Mouse (Mus musculus): ENCODE results near the gene Chst15. TPM values are rescaled to one million over a fixed set of nuclear protein-coding genes. Genes with fewer than 3 reads are reported as not detected.

Gene Chst15
- polyA plus RNA-seq, 1 experiment from 2014 or later, result 15.6 TPM

DNA sequence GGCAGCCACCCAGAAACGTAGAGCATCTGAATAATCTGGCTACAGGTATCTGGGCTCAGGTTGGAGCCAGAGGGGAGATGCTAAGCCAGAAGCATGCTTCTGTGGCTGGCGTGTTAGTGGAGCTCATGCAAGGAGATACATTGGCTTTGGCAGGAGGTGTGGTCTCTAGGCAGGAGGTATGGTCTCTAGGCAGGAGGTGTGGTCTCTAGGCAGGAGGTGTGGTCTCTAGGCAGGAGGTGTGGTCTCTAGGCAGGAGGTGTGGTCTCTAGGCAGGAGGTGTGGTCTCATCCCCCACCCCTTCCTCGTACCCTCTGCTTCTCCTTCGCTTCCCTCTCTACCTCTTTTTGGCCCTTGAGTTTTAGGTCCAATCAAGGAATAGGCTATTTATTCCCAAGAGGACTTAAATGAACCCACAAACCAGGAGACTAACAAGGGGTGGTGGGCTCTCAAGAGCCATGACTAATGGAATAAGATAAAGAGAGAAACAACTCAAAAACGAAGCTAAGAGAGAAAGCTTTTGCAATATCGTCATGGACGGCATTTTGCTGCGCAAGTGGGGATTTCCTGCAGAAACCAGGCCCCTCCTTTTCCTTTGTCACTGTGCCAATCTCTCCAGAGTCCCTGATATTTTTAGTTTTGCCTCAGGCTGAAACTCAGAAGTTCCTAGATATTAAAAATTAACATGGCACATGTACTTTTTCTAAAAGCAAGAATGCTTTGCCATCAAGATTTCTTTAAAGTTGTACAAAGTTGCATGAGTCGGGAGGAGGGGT, 30.4 kb upstream of the Chst15 start:
- ATAC-seq (ENCODE audit: low FRiP score), result no peak
- no peaks in the 10 kb centered on the region for H3K9me3 ChIP-seq
- WGBS, result 88% methylated on average over 9 of the region's 9 CpGs

DNA sequence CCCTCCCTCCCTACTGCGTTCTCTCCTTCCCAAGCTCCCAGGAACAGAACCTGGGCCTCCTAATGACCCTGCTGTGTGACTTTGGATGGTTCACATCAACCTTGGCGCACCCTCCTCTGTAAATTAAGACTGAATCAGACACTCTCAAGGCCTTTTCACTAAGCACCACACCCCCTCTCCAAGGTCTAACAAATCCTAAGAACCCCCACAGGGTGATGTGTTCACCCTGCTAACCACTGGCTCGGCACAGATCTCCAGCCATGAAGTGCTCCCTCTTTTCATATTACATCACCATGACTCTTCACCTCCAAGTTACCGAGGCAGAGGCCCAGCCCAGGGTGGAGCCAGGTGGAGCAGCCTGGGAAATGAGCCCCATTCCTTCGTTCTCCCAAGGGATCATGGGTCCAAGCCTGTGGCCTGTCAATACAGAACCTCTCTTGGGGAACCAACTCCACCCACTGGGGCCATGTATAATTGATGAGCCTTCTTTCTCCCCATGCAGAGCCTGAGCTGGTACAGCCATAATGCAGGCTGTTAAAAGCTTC, 28.6 kb upstream of the Chst15 start:
- H3K27me3 ChIP-seq, result no peaks in the 10 kb centered on the region

More for the DNA sequence above, 30.4 kb upstream of the Chst15 start:
- Histone ChIP-seq H3K9ac (no peak overlapping the region), H3K4me1 (peaks cover 9% of the 10 kb centered on the region), H3K4me2 (no peak overlapping the region), H3K27me3 (no peaks in the 10 kb centered on the region), H3K27ac (no peak overlapping the region), H3K36me3 (replicated peaks) (no peaks in the 10 kb centered on the region), H3K4me3 (replicated peaks) (no peak overlapping the region)

DNA sequence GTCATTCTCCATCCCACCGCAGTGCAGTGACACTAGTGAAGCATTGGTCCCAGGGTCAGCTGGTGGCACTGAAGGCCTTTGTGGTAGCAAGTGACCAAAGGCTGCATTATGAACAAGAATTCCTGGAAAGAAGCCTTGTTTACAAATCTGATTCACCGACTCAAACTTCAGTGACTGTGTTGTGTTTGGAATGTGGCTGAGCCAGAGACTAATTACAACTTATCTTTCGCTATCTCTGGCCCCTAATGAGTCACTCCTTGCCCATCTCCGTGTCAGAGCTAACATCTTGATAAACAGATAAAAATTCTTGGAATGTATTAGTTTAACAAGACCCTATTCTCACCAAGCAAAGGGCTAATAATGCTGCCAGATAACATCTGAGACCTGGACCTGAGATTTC, 27.6 kb upstream of the Chst15 start:
- no peak overlapping the region for H3K27ac ChIP-seq
- H3K9ac ChIP-seq, result no peak overlapping the region
- no peaks in the 10 kb centered on the region for H3K9me3 ChIP-seq
- no peak overlapping the region for H3K4me2 ChIP-seq
- no peak overlapping the region for H3K4me3 ChIP-seq (replicated peaks)
- WGBS, result 77% methylated on average over 4 of the region's 4 CpGs
- H3K27me3 ChIP-seq, result no peaks in the 10 kb centered on the region
- ATAC-seq (ENCODE audit: low FRiP score), result no peak
- H3K36me3 ChIP-seq (replicated peaks), result no peaks in the 10 kb centered on the region
- peaks cover 9% of the 10 kb centered on the region for H3K4me1 ChIP-seq

More for the DNA sequence above, 28.6 kb upstream of the Chst15 start:
- Histone ChIP-seq H3K4me2 (no peak overlapping the region), H3K9ac (no peak overlapping the region), H3K9me3 (no peaks in the 10 kb centered on the region), H3K4me3 (replicated peaks) (no peak overlapping the region), H3K36me3 (replicated peaks) (no peaks in the 10 kb centered on the region), H3K4me1 (peaks cover 9% of the 10 kb centered on the region), H3K27ac (no peak overlapping the region)
- no peak for ATAC-seq (ENCODE audit: low FRiP score)
- 63% methylated on average over 5 of the region's 5 CpGs for WGBS

DNA sequence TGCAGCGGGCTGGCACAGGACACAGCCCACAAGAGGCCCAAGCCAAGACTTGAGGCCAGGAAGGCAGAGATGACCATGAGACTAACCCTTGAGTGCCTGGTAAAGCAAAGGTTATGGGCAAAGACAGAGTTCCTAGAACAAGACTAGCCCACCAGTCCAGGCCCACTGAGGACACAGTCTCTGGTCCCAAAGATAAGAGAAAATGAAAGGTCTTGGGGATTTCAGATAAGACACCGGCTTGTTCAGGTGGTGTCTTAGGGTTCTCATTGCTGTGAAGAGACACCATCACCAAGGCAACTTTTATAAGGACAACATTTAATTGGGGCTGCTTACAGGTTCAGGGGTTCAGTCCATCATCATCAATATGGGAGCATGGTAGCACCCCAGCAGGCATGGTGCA, 26.9 kb upstream of the Chst15 start:
- no peak overlapping the region for H3K27ac ChIP-seq
- H3K4me2 ChIP-seq, result no peak overlapping the region
- H3K27me3 ChIP-seq, result no peaks in the 10 kb centered on the region
- peaks cover 9% of the 10 kb centered on the region for H3K4me1 ChIP-seq
- no peaks in the 10 kb centered on the region for H3K9me3 ChIP-seq
- no peak overlapping the region for H3K4me3 ChIP-seq (replicated peaks)
- 92% methylated on average over 2 of the region's 2 CpGs for WGBS
- H3K9ac ChIP-seq, result no peak overlapping the region
- no peaks in the 10 kb centered on the region for H3K36me3 ChIP-seq (replicated peaks)
- no peak for ATAC-seq (ENCODE audit: low FRiP score)

DNA sequence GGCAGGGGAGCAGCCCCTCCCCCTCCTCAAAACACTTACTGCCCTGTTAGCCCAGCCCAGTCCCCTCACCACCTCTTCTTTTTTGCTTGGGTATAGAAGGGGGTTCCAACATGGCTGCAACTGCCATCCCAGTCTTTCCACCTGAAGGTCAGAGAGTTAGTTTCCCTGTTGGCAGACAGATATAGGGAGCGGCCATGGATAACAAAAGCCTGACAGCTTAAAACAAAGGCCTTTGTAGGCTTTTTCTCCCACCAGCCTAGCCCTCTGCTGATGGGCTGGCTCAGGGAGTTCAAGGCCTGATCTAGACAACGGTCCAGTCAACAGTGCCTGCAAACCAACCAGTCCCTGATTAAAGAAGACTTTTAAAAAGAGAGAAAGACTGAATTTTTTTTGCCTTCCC, 26.1 kb upstream of the Chst15 start:
- ATAC-seq (ENCODE audit: low FRiP score), result no peak

DNA sequence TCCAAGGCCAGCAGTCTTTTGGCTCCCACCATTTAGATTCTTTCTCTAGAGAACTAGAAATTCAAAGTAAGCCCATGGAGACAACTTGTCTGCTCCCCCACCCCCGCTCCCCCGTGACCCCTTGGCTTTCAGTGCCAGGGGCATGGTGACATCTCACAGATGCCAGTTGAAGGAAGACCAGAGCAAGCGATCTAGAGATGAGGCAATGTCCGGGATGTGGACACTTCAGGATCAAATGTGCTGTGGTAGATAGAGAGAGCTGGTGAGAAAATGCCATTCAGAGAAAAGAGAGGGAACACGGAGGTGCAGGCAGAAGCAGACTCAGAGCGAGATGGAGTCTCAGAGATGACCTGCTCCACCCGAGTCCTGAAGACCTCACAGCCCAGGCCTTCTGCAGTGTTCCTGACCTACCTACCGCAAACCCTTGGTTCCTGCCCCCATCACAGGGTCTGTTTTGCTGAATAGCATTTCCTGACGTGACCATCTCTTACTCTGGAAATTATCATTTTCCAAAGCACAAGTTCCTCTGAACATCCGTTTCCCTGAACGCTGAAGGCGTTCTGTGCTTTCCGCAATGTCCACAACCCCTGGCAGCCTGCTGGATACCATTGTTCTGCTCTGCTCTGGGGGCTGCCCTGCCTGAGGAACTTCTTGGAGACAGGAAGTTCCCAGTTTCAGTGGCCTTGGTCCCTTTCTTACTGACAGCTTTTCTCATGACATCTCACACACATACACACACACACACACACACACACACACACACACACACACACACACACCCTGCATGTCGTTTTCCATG, 22.2 kb upstream of the Chst15 start:
- Histone ChIP-seq H3K9me3 (no peaks in the 10 kb centered on the region), H3K27me3 (no peaks in the 10 kb centered on the region), H3K4me1 (peaks cover 19% of the 10 kb centered on the region), H3K27ac (no peak overlapping the region), H3K4me2 (no peak overlapping the region), H3K36me3 (replicated peaks) (no peaks in the 10 kb centered on the region), H3K4me3 (replicated peaks) (no peak overlapping the region), H3K9ac (no peak overlapping the region)
- ATAC-seq (ENCODE audit: low FRiP score), result no peak
- WGBS, result 89% methylated on average over 14 of the region's 14 CpGs

More for the DNA sequence above, 26.1 kb upstream of the Chst15 start:
- Histone ChIP-seq H3K27me3 (no peaks in the 10 kb centered on the region), H3K36me3 (replicated peaks) (no peaks in the 10 kb centered on the region), H3K4me2 (no peak overlapping the region), H3K9ac (no peak overlapping the region), H3K4me3 (replicated peaks) (no peak overlapping the region), H3K9me3 (no peaks in the 10 kb centered on the region), H3K4me1 (peaks cover 9% of the 10 kb centered on the region), H3K27ac (no peak overlapping the region)
- WGBS, result 44% methylated on average over 2 of the region's 2 CpGs

DNA sequence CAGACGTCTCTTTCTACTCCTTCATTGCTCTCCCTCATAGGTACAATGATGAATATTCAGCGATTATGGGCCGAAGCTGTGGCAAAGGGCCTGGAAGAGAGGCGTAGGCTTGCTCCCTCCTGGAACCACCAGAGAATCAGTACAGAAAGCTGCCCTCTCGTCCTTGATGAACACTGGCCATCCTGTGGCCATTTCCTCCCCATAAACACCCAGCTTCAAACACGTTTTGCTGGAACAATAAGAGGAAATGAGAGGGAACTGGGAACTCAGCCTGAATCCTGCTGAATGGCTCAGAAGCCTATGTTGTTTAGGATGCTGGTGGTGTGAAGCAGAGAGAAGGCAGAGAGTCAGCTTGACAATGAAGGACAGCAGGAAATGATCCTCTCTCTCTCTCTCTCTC, 21.3 kb upstream of the Chst15 start:
- no peak for ATAC-seq (ENCODE audit: low FRiP score)
- Histone ChIP-seq H3K9ac (no peak overlapping the region), H3K4me3 (replicated peaks) (no peak overlapping the region), H3K4me2 (no peak overlapping the region), H3K4me1 (peaks cover 19% of the 10 kb centered on the region), H3K36me3 (replicated peaks) (no peaks in the 10 kb centered on the region), H3K27ac (no peak overlapping the region), H3K27me3 (no peaks in the 10 kb centered on the region), H3K9me3 (no peaks in the 10 kb centered on the region)
- 69% methylated on average over 6 of the region's 6 CpGs for WGBS

DNA sequence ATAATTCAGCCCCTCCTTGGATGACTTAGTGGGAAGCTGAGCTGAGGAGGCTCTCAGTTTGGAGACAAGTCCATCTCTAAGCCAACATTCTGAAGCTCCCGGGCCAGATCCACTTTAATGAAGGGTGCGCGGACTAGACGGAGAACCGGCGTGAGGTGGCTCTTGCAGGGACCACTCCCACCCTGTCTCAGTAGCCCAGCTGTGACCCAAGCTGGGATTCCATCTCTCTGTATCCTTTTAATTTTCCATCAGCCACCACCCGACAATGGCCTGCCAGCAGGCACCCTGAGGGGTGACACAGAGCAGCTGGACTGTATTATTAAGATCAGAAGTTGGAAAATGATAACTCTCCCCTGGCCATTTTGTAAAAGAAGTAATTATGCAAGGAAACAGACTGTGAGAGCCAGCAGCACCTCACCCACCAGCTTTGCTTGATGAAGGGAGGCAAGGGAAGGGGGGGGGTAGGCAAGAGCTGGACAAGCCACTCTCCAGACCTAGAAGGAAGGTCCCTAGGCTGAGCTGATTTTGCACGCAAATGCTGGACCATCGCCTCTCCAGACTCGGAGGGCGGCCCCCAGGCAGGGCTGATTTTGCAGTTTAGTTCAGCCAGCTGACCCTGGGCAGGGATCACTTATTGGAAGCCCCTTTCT, 20.4 kb upstream of the Chst15 start:
- Histone ChIP-seq H3K9me3 (no peaks in the 10 kb centered on the region), H3K27me3 (no peaks in the 10 kb centered on the region), H3K27ac (0 out of 2 replicates have a peak overlapping the region, but pooled peaks have one; percentile 31), H3K4me2 (no peak overlapping the region), H3K9ac (no peak overlapping the region), H3K4me1 (peaks cover 21% of the 10 kb centered on the region), H3K4me3 (replicated peaks) (no peak overlapping the region), H3K36me3 (replicated peaks) (no peaks in the 10 kb centered on the region)
- no peak for ATAC-seq (ENCODE audit: low FRiP score)
- WGBS, result 76% methylated on average over 11 of the region's 11 CpGs

DNA sequence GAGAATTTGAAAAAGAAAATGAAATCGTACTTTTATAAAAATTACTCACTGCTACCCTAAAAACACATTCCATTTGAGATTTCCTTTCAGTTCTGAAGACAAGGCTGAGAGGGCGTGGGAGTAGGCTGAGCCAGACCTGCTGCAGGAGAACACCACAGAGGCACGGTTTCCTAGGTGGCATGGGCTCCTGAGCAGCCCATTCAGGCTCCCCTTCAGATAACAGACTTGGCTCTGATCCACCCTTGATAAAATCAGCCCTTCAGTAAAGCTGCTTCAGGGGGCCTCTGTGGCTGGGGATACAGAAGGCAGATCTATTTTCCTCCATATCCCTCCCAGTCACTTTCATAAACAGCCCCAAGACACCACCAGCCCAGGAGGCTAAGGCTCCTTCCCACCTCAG, 19.8 kb upstream of the Chst15 start:
- no peak for ATAC-seq (ENCODE audit: low FRiP score)

DNA sequence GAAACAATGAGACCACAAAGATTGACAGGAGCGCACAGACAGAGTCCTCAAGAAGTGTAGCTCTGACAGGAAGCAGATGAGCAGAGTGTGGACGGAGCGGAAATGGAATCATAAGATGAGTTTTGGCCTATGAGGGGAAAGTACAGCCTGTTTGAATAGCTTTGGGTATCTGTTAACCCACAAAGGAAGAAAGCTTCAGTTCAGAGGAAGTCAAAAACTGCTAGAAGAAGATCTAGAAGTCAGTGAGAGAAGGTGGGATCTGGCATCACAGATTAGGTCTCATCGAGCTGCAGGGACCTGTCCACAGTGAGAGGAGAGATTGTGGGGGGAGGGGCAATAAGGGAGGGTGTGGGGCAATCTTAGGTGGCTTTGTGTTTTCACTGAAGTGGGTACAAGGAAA, 18.3 kb upstream of the Chst15 start:
- ATAC-seq (ENCODE audit: low FRiP score), result no peak
- Histone ChIP-seq H3K4me1 (peaks cover 27% of the 10 kb centered on the region), H3K4me3 (replicated peaks) (no peak overlapping the region), H3K9ac (no peak overlapping the region), H3K27me3 (no peaks in the 10 kb centered on the region), H3K4me2 (no peak overlapping the region), H3K36me3 (replicated peaks) (no peaks in the 10 kb centered on the region), H3K9me3 (no peaks in the 10 kb centered on the region), H3K27ac (no peak overlapping the region)
- 94% methylated on average over 4 of the region's 4 CpGs for WGBS

More for the DNA sequence above, 19.8 kb upstream of the Chst15 start:
- no peaks in the 10 kb centered on the region for H3K27me3 ChIP-seq
- H3K9ac ChIP-seq, result no peak overlapping the region
- no peak overlapping the region for H3K4me3 ChIP-seq (replicated peaks)
- no peaks in the 10 kb centered on the region for H3K36me3 ChIP-seq (replicated peaks)
- no peaks in the 10 kb centered on the region for H3K9me3 ChIP-seq
- peaks cover 27% of the 10 kb centered on the region for H3K4me1 ChIP-seq
- 67% methylated on average over 3 of the region's 3 CpGs for WGBS
- no peak overlapping the region for H3K4me2 ChIP-seq
- 0 out of 2 replicates have a peak overlapping the region, but pooled peaks have one; percentile 31 for H3K27ac ChIP-seq

DNA sequence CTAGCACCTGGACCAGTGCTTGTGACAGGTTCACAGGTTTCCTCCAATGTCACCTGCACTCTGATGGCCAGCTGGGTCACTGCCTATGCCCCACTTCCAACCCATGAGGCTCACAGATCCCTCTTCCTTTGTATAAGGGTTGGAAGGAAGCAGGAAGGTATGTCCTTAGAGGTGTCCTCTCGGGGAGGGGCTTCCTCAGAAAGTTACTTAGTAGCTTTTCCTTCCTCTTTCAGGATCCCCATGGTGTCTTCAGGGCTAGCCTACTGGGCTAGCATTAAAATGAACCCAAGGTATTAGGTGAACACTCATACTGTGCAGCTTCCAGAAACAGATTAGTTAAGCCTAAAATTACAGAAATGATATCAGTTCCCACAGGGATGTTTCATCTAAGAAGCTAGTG, 16.1 kb upstream of the Chst15 start:
- H3K4me1 ChIP-seq, result peaks cover 27% of the 10 kb centered on the region
- no peaks in the 10 kb centered on the region for H3K9me3 ChIP-seq
- ATAC-seq (ENCODE audit: low FRiP score), result no peak
- no peak overlapping the region for H3K4me3 ChIP-seq (replicated peaks)
- no peaks in the 10 kb centered on the region for H3K36me3 ChIP-seq (replicated peaks)
- no peak overlapping the region for H3K9ac ChIP-seq
- no peak overlapping the region for H3K27ac ChIP-seq
- H3K27me3 ChIP-seq, result no peaks in the 10 kb centered on the region
- 89% methylated on average over 1 of the region's 1 CpGs for WGBS
- no peak overlapping the region for H3K4me2 ChIP-seq

DNA sequence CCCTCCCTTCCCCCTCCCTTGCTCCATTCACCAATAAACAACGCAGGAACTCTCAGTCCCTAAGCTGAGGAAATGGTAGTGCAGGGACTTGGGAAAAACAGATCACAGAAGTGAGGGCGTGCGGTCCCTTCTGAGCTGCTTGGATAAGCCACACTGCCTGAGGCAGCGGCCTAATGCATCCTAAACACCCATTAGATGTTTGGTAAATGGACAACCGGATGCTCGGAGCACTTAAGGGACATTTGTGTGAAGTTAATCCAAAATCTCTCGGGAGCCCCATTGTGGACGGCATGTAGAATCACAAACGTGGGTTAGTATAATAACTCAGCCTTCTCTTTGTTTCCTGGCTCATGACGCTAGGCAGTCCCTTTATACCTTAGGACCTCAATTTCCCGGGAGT, 15.1 kb upstream of the Chst15 start:
- H3K9ac ChIP-seq, result no peak overlapping the region
- H3K4me3 ChIP-seq (replicated peaks), result no peak overlapping the region
- no peaks in the 10 kb centered on the region for H3K9me3 ChIP-seq
- H3K4me2 ChIP-seq, result no peak overlapping the region
- H3K36me3 ChIP-seq (replicated peaks), result no peaks in the 10 kb centered on the region
- H3K27me3 ChIP-seq, result no peaks in the 10 kb centered on the region
- H3K27ac ChIP-seq, result no peak overlapping the region
- peaks cover 20% of the 10 kb centered on the region for H3K4me1 ChIP-seq
- WGBS, result 50% methylated on average over 11 of the region's 11 CpGs
- no peak for ATAC-seq (ENCODE audit: low FRiP score)

Measured in forebrain, embryonic 12.5 days (tissue).